Mouse (Mus musculus): Measurements from ENCODE around the gene Kif28.

DNA sequence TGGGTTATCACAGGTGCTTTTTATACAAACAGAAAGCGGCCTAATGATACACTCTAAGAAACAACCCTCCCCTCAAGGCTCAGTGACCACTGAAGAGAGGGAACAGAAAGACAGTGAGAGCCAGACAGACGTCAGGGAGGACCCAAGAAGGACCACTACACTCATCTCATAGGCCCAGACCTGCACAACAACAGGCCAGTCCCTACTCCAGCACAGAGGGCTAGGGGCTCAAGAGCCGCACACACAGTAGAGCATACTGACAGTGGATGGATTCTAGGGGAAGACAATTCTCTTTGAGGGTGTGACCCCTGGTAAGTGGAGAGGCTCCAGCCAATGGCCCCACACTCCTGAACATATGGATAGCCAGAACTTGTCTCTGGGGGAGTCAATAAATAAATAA is 8.6 kb downstream of the Kif28 start:
- no peak for TF ChIP-seq GATA1 (IDR thresholded peaks at IDR 0.05; ENCODE audit: borderline replicate concordance, low read length)
- no peak for TF ChIP-seq FLI1 (IDR thresholded peaks at IDR 0.05; ENCODE audit: low read length)

Measured in megakaryocyte, embryonic 14.5 days (primary cell).